Mouse (Mus musculus): ENCODE measurements around the gene Gm20458. TPM values are rescaled to one million over a fixed set of nuclear protein-coding genes. Genes with fewer than 3 reads are reported as not detected.
A peak's percentile ranks its signal among the peaks of the same experiment; 100 is the strongest.

The Gm20458 gene
- polyA plus RNA-seq, 1 experiment from 2014 or later, result 5.7 TPM

DNA sequence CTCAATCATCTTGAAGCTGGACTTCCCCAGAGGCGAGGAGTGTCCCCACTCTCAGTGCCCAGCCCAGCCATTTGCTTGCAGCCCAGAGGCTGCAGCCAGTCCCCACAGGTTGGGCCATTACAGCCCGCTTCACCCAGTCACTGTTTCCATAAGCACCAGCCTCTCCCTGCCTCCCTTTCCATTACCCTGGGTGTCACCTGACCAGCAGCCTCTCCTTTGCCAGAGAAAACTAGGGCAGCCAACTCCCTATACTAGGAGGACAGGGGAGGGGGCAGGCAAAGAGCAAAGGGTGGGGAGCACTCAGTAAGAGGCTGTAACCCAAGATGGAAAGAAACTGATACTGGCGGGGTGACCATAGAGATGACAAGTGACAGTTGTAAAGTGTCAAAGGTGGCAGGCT is 23.8 kb upstream of the Gm20458 start:
- no peak overlapping the region for H3K4me2 ChIP-seq (replicated peaks)
- H3K9ac ChIP-seq, result no peak overlapping the region
- no peaks in the 10 kb centered on the region for H3K9me3 ChIP-seq (replicated peaks)
- peaks cover 27% of the 10 kb centered on the region for H3K4me1 ChIP-seq
- H3K27me3 ChIP-seq, result peaks cover 16% of the 10 kb centered on the region
- 52% methylated on average over 3 of the region's 3 CpGs for WGBS
- ATAC-seq (ENCODE audit: low FRiP score), result no peak
- no peaks in the 10 kb centered on the region for H3K36me3 ChIP-seq
- H3K27ac ChIP-seq, result 0 out of 2 replicates have a peak overlapping the region, but pooled peaks have one; percentile 48
- H3K4me3 ChIP-seq, result no peak overlapping the region

DNA sequence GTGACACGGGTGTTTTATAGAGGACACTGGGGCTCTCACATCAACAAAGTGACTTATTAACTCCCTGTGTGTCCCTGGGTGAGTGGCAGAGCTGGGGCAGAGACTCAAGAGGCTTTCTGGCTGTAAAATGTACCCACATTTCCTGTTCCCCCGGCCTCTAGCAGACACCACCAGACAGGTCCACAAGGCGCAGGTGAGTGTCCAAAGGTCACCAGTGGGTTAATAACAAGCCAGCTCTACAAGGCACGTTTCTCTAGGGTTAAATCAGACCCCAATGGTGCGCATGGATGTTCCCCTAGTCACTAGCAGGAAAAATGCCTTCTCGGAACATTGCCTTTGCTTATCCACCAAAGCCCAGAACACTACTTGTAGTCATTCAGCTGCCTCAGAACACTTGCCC is 23.1 kb upstream of the Gm20458 start:
- 76% methylated on average over 6 of the region's 6 CpGs for WGBS
- Histone ChIP-seq H3K4me2 (replicated peaks) (no peak overlapping the region), H3K4me3 (no peak overlapping the region), H3K9ac (no peak overlapping the region), H3K36me3 (no peaks in the 10 kb centered on the region), H3K27ac (no peak overlapping the region), H3K9me3 (replicated peaks) (no peaks in the 10 kb centered on the region), H3K4me1 (peaks cover 28% of the 10 kb centered on the region), H3K27me3 (peaks cover 18% of the 10 kb centered on the region)
- ATAC-seq (ENCODE audit: low FRiP score), result no peak

DNA sequence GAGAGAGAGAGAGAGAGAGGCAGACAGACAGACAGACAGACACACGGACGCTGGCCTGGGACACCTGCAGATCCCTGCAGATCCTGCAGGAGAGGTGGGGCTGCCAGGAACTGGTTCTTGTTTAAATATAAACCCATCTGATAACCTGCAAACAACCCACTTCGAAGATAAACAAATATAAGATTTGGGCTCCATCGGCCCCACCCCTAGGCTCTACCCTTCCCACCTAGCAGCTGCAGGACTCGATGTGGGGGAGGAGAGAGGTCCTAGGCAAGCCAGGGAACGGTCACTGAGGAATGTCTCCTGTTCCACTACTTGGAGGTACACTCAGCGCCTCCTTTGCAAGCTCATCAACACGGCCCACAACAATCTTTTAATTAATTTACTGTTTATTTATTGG is 22.5 kb upstream of the Gm20458 start:
- Histone ChIP-seq H3K4me2 (replicated peaks) (no peak overlapping the region), H3K9ac (no peak overlapping the region), H3K27ac (no peak overlapping the region), H3K36me3 (no peaks in the 10 kb centered on the region), H3K4me1 (peaks cover 33% of the 10 kb centered on the region), H3K27me3 (peaks cover 18% of the 10 kb centered on the region), H3K4me3 (no peak overlapping the region), H3K9me3 (replicated peaks) (no peaks in the 10 kb centered on the region)
- no peak for ATAC-seq (ENCODE audit: low FRiP score)
- WGBS, result 71% methylated on average over 8 of the region's 8 CpGs

DNA sequence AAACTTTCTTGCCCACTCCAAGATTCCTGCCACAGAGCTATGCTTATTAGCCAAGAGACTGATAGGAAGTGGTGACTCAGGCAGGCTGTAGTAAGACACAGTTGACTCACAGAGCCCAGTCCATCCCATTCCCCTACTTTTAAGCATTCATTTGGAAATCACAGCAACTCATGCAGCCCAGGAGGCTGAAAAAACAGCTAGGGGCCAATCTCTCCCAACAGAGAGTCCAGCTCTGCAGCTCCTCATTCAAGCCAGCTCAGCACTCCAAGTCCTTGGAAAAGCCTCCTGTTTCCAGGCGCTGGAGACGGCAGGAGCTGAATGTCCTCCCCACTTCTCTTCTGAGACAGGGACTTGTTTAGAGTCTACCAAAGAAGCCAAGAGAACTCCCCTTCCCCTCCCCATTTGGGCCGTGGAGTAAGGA is 21.8 kb upstream of the Gm20458 start:
- Histone ChIP-seq H3K36me3 (no peaks in the 10 kb centered on the region), H3K9me3 (replicated peaks) (no peaks in the 10 kb centered on the region), H3K4me3 (no peak overlapping the region), H3K9ac (no peak overlapping the region), H3K4me2 (replicated peaks) (no peak overlapping the region), H3K27ac (no peak overlapping the region), H3K27me3 (peaks cover 18% of the 10 kb centered on the region), H3K4me1 (peaks cover 38% of the 10 kb centered on the region)
- ATAC-seq (ENCODE audit: low FRiP score), result no peak
- WGBS, result 70% methylated on average over 3 of the region's 3 CpGs

DNA sequence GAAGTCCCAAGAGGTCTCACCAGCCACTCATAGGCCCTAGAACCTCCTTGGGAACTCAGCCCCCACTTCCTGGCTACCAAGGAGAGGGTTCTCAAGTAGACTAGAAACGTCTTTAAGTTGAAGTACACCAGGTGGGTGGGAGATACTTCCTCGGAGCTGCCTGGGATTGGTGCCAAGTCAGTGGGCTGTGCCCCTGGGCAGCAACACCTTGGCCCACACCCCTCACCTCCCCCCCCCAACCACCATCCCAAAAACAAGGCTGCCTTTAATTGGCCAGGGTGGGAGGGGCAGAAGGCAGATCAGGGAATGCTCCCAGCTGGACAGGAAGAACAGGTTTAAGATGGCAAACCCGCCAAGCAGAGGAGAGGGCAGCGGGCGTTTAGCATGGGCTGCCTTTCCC is 20.5 kb upstream of the Gm20458 start:
- Histone ChIP-seq H3K4me1 (peaks cover 38% of the 10 kb centered on the region), H3K27me3 (peaks cover 14% of the 10 kb centered on the region), H3K4me3 (no peak overlapping the region), H3K36me3 (no peaks in the 10 kb centered on the region), H3K27ac (no peak overlapping the region), H3K9ac (no peak overlapping the region), H3K9me3 (replicated peaks) (no peaks in the 10 kb centered on the region), H3K4me2 (replicated peaks) (no peak overlapping the region)
- no peak for ATAC-seq (ENCODE audit: low FRiP score)
- WGBS, result 82% methylated on average over 5 of the region's 5 CpGs

DNA sequence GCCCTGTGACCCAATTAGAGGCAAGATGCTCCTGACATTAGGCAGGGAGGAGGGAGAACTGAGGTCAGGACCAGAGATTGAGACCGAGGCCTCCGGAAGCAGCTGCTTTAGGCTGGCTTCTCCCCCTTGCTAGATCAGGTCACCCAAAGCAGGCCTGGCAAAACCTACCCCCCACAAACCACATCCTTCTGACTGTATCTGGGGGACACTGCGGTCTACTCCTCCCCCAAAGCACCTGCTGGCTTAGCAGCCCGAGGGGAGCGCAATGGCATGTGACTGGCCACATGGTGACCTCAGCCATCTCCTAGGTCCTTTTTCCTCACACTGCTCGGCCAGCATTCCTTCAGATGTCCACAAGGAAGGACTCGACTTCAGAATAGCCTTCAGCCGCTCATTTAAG is 19.6 kb upstream of the Gm20458 start:
- Histone ChIP-seq H3K9ac (no peak overlapping the region), H3K27me3 (peaks cover 14% of the 10 kb centered on the region), H3K4me2 (replicated peaks) (peak overlapping the region; percentile 91; the same call in 1 of the 2 replicates), H3K36me3 (no peaks in the 10 kb centered on the region), H3K9me3 (replicated peaks) (no peaks in the 10 kb centered on the region), H3K4me1 (peaks cover 35% of the 10 kb centered on the region), H3K27ac (no peak overlapping the region), H3K4me3 (no peak overlapping the region)
- no peak for ATAC-seq (ENCODE audit: low FRiP score)
- WGBS, result 38% methylated on average over 8 of the region's 8 CpGs

DNA sequence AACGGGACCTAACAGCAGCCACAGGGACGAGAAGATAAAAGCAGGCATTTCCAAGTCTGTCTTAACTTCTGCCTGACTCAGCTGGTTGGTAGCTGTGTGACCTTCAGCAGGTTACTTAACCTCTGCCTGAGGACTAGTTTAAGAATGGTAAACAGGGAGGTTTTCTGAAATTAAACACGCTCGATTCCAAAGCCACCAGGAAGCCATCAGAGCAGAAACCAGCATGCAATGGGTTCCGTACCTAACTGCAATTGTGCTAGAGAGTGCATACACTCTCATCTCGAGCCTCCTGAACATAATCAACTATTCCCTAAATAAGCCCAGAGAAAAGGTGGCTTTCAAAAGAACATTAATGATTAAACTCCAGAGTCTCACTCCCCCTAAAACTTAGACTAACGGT is 19.0 kb upstream of the Gm20458 start:
- peaks cover 14% of the 10 kb centered on the region for H3K27me3 ChIP-seq
- no peaks in the 10 kb centered on the region for H3K36me3 ChIP-seq
- peaks cover 35% of the 10 kb centered on the region for H3K4me1 ChIP-seq
- ATAC-seq (ENCODE audit: low FRiP score), result no peak
- no peaks in the 10 kb centered on the region for H3K9me3 ChIP-seq (replicated peaks)
- no peak overlapping the region for H3K9ac ChIP-seq
- 24% methylated on average over 7 of the region's 7 CpGs for WGBS
- H3K4me3 ChIP-seq, result 0 out of 2 replicates have a peak overlapping the region, but pooled peaks have one; percentile 50
- no peak overlapping the region for H3K27ac ChIP-seq
- H3K4me2 ChIP-seq (replicated peaks), result peak overlapping the region; percentile 91

DNA sequence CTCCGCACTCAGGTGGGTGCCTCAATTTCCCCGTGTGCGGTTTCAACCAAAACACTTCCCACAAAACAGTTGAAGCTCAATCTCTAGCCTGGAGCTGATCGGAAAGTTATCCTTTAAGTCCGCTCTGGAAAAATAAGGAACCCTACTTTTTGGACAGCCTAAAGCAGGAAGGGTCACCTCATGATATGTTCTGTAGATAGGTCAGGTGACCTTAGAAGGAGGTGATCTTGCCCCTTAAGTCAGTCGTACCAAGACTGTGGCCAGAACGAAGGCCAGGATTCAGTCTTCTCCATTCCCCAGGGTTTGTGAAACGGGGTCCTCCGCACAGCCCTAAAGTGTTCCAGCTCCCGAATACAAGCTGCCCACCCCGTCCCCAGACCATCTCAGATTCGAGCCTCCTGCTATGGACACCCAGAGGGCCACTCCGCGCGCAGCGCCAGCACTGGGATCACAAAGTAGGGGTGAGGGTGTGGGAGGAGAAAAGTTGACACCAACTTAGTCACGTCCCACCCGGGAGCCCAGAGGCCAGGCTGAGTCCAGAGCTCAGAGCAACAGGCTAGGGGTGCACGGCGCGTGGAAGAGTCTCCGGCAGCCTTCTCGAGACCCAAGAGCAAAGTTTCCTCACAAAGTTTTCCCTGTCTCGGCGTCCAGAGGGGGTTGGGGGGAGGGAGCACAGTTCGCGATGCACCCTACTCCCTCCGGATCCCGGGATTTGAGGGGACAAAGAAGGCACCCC is 18.3 kb upstream of the Gm20458 start:
- Histone ChIP-seq H3K4me2 (replicated peaks) (peak overlapping the region; percentile 91), H3K9ac (peak overlapping the region; percentile 68), H3K27ac (no peak overlapping the region), H3K4me3 (peak overlapping the region; percentile 50), H3K9me3 (replicated peaks) (no peaks in the 10 kb centered on the region), H3K4me1 (peaks cover 31% of the 10 kb centered on the region), H3K27me3 (peaks cover 14% of the 10 kb centered on the region), H3K36me3 (no peaks in the 10 kb centered on the region)
- WGBS, result 3% methylated on average over 29 of the region's 29 CpGs
- peak; percentile 32; the same call in 1 of the 2 replicates for ATAC-seq (ENCODE audit: low FRiP score)

DNA sequence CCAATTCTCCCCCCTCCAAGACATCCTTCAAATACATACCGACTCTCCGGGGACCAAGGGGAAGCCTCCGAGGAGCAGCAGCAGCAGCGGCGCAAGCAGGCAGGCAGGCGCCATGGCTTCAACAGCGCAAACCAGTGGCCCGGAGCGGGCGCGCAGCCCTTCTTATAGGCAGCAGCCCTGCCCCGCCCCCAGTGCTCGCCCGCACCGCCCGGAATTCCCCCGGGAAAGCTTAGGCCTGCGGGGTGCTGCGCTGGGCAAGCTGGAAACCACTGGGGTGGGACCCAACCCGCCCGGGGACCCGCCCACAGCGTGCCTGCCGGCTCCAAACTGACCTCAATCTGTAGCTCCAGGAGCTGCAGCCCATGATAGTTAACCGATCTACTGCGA is 17.7 kb upstream of the Gm20458 start:
- H3K4me3 ChIP-seq, result peak overlapping the region; percentile 50
- WGBS, result under 1% methylated on average over 26 of the region's 26 CpGs
- peaks cover 31% of the 10 kb centered on the region for H3K4me1 ChIP-seq
- peaks cover 14% of the 10 kb centered on the region for H3K27me3 ChIP-seq
- peak overlapping the region; percentile 68 for H3K9ac ChIP-seq
- H3K27ac ChIP-seq, result no peak overlapping the region
- no peaks in the 10 kb centered on the region for H3K9me3 ChIP-seq (replicated peaks)
- H3K36me3 ChIP-seq, result no peaks in the 10 kb centered on the region
- peak overlapping the region; percentile 91 for H3K4me2 ChIP-seq (replicated peaks)
- ATAC-seq (ENCODE audit: low FRiP score), result peak; percentile 87

DNA sequence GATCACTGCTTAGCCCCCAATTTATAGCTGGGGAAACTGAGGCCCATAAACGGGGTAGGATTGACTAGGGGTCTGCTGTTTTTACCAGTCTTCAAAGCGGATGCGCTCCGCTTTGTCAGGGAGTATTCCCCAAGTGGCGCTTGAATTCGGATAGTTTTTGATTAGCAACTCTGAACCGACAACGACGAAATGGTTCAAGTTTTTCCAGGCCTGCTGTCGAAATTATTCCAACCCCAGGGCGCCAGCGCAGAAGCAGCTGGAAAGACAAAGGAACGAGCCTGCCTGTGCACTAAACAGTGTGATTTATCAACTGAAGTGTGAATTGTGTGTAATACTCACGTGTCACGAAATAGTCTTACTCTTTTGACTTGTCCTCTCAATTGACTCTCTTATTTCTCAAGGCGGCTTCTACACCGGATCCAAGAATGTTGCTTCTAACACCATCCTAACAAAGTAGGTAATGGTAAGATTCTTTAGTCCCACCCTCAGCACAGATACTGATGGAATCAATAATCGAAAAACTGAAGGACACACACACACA is 17.2 kb upstream of the Gm20458 start, which contains the start of gene Sdc4:
TSS of gene Sdc4 (minus strand) at position 428 of the 541 bp plus-strand sequence.
- Histone ChIP-seq H3K4me3 (peak within 1 kb of the TSS; percentile 50), H3K4me2 (replicated peaks) (peak within 1 kb of the TSS; percentile 91), H3K36me3 (no peaks in the 10 kb centered on the region), H3K9me3 (replicated peaks) (no peaks in the 10 kb centered on the region), H3K9ac (peak within 1 kb of the TSS; percentile 68), H3K27ac (no peak within 1 kb of the TSS), H3K4me1 (peaks cover 31% of the 10 kb centered on the region), H3K27me3 (peaks cover 14% of the 10 kb centered on the region)
- WGBS, result 6% methylated on average over 18 of the region's 18 CpGs
- peak; percentile 38; the same call in 1 of the 2 replicates for ATAC-seq (ENCODE audit: low FRiP score)

DNA sequence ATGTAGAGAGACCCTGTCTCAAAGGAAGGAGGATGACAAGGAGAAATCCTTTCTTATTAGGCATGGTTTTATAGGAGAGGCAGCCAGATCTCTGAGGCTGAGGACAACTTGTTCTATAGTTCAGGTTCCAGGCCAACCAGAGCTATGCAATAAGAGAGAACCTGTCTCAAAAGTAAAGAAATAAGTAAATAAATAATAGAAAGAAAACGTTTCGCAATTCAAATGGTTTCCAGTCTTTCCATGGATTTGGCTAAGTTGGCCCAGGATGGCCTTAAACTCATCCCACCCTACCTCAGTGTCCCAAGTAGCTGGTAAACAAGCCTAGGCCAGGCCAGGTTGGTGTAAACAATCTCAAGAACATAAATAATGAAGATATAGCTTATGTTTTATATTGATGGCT is 16.1 kb upstream of the Gm20458 start:
- H3K36me3 ChIP-seq, result no peaks in the 10 kb centered on the region
- no peak overlapping the region for H3K9ac ChIP-seq
- H3K27me3 ChIP-seq, result peaks cover 14% of the 10 kb centered on the region
- ATAC-seq (ENCODE audit: low FRiP score), result no peak
- H3K4me2 ChIP-seq (replicated peaks), result no peak overlapping the region
- WGBS, result 89% methylated on average over 2 of the region's 2 CpGs
- no peak overlapping the region for H3K27ac ChIP-seq
- no peaks in the 10 kb centered on the region for H3K9me3 ChIP-seq (replicated peaks)
- peaks cover 31% of the 10 kb centered on the region for H3K4me1 ChIP-seq
- no peak overlapping the region for H3K4me3 ChIP-seq

DNA sequence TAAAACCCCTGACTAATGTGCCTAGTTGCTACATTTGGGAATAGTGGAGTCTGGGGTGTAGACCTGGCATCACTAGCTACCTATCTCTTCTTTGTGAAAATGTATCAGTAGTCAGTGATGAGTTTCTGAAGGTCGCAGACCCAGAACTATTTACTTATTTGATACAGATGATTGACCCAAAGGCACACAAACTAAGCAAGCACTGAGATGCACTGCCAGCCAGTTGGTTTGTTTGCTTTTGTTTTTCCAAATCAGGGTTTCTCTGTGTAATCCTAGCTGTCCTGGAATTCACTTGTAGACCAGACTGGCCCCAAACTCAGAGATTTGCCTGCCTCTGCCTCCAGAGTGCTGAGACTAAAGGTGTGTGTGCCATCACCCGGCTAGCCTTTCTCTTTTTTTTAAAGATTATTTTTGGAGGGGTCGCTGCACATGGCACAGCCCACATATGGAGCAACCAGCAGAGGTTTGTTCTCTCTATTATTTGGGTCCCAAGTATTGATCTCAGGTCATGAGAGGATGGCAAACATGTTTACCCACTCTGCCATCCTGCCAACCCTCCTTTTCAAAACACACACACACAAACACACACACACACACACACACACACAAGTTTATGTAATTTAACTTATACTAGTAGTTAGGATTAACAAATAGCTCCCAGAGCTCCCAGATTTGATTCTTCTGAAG is 15.2 kb upstream of the Gm20458 start:
- Histone ChIP-seq H3K4me1 (peaks cover 28% of the 10 kb centered on the region), H3K4me2 (replicated peaks) (no peak overlapping the region), H3K27ac (no peak overlapping the region), H3K27me3 (peaks cover 14% of the 10 kb centered on the region), H3K4me3 (no peak overlapping the region), H3K9me3 (replicated peaks) (no peaks in the 10 kb centered on the region), H3K9ac (no peak overlapping the region), H3K36me3 (no peaks in the 10 kb centered on the region)
- no peak for ATAC-seq (ENCODE audit: low FRiP score)
- WGBS, result 84% methylated on average over 3 of the region's 3 CpGs

Measured in hindbrain, embryonic 12.5 days (tissue).